Mouse (Mus musculus) cerebellum, postnatal 25 days (tissue): ENCODE results near the gene Echs1.

Experiments
- DNase-seq, 2 experiments: peaks; one replicate each; pipeline ENCODE4 v3.0.0; 2021; ENCODE audit warnings: mixed read lengths in 2 of 2

The Echs1 gene

DNA sequence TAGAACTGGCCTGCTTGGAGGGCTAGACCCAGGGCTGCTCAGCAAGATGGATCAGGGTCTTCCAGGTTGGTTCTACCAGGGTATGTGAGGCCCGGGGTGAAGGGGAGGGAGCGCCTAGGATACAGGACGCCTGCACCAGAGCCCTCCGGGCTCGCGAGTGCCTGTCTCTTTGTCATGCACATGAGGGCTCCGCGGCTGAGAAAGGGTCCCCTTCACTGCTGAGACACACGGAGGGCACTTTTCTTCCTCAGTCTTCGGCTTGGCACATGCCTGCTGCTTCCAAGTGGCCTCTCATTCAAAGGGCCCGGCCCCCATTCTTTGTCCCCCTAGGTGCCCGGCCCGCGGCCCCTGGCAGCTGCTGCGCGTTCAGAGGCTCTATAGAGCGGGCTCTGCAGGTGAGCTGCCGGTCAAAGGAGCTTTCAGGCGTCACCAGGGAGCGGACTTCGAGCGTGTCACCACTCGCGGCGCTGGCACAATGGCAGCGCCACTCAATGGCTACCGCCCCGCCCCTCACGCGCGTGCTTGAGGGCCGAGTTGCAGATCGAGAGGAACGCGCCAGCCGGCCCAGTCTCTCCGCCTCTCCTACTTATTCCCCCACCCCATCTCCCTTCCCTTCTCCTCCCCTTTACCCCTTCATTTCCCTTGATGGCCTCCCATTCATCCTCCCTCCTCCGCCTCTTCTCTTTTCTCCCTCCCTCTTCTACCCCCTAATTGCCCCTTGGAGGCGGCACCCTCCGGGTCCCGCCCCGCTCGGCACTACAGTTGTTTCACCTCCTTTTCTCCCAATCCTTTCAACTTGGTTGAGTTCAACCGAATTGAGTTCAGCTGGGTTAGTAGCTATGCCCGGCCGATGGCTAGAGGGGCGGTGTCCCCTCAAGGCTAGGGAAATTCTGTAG, 55.1 kb downstream of the Echs1 start:
- peak in 1 of 2 experiments; percentile 54 for DNase-seq

- no peak for DNase-seq
Observed at GRCm38 (mm10) chr7:140059601-140060000, 56.7 kb downstream of the Echs1 start.

GRCm38 (mm10) chr7:140058528-140058927, 57.7 kb downstream of the Echs1 start:
- no peak for DNase-seq

- peak in 1 of 2 experiments; percentile 37 for DNase-seq
Observed at GRCm38 (mm10) chr7:140057413-140058407, 58.6 kb downstream of the Echs1 start.
